Mouse (Mus musculus) brain, embryonic 18.5 days (tissue): Measurements from ENCODE around the gene Clstn2.

Source experiments
- DNase-seq: peaks from one replicate; pipeline ENCODE4 v3.0.0-alpha.2; 2012; ENCODE audit warnings: low read depth, low spot score

The Clstn2 gene

GRCm38 (mm10) chr9:98032573-98033272 lies at the start of gene Clstn2:
Clstn2 (minus strand) TSS chr9:98033181.
- no peak for DNase-seq

GRCm38 (mm10) chr9:98067767-98068166 lies 34.8 kb upstream of the Clstn2 start:
- no peak for DNase-seq

- no peak for DNase-seq
Observed at GRCm38 (mm10) chr9:98061646-98062045, 28.7 kb upstream of the Clstn2 start.

- DNase-seq = no peak
Observed at GRCm38 (mm10) chr9:98057291-98057690, 24.3 kb upstream of the Clstn2 start.

GRCm38 (mm10) chr9:98051343-98051742 lies 18.4 kb upstream of the Clstn2 start:
- DNase-seq = no peak

GRCm38 (mm10) chr9:98033273-98033855 lies 383 bp upstream of the Clstn2 start:
- DNase-seq = no peak

- DNase-seq = no peak
Observed at GRCm38 (mm10) chr9:98031898-98032572, 946 bp downstream of the Clstn2 start.

GRCm38 (mm10) chr9:98030715-98031114 lies 2.3 kb downstream of the Clstn2 start:
- DNase-seq = no peak

- DNase-seq = no peak
Observed at GRCm38 (mm10) chr9:98025548-98025947, 7.4 kb downstream of the Clstn2 start.

- no peak for DNase-seq
Observed at GRCm38 (mm10) chr9:98023069-98023468, 9.9 kb downstream of the Clstn2 start.

GRCm38 (mm10) chr9:98019876-98020275 lies 13.1 kb downstream of the Clstn2 start:
- no peak for DNase-seq

GRCm38 (mm10) chr9:98018687-98019086 lies 14.3 kb downstream of the Clstn2 start:
- DNase-seq = no peak

GRCm38 (mm10) chr9:98016576-98016975 lies 16.4 kb downstream of the Clstn2 start:
- DNase-seq = no peak

- no peak for DNase-seq
Observed at GRCm38 (mm10) chr9:97996349-97996748, 36.6 kb downstream of the Clstn2 start.

- DNase-seq = no peak
Observed at GRCm38 (mm10) chr9:97995723-97996122, 37.3 kb downstream of the Clstn2 start.

GRCm38 (mm10) chr9:97992131-97992530 lies 40.9 kb downstream of the Clstn2 start:
- DNase-seq = no peak

GRCm38 (mm10) chr9:97977339-97977738 lies 55.6 kb downstream of the Clstn2 start:
- DNase-seq = no peak

- DNase-seq = no peak
Observed at GRCm38 (mm10) chr9:97974801-97975347, 58.1 kb downstream of the Clstn2 start.

GRCm38 (mm10) chr9:97966691-97967090 lies 66.3 kb downstream of the Clstn2 start:
- peak; percentile 14 for DNase-seq

GRCm38 (mm10) chr9:97957508-97957907 lies 75.5 kb downstream of the Clstn2 start:
- no peak for DNase-seq

- peak; percentile 37 for DNase-seq
Observed at GRCm38 (mm10) chr9:97956407-97957106, 76.4 kb downstream of the Clstn2 start.
